Mouse (Mus musculus): ENCODE data around the gene Abl1.

DNA sequence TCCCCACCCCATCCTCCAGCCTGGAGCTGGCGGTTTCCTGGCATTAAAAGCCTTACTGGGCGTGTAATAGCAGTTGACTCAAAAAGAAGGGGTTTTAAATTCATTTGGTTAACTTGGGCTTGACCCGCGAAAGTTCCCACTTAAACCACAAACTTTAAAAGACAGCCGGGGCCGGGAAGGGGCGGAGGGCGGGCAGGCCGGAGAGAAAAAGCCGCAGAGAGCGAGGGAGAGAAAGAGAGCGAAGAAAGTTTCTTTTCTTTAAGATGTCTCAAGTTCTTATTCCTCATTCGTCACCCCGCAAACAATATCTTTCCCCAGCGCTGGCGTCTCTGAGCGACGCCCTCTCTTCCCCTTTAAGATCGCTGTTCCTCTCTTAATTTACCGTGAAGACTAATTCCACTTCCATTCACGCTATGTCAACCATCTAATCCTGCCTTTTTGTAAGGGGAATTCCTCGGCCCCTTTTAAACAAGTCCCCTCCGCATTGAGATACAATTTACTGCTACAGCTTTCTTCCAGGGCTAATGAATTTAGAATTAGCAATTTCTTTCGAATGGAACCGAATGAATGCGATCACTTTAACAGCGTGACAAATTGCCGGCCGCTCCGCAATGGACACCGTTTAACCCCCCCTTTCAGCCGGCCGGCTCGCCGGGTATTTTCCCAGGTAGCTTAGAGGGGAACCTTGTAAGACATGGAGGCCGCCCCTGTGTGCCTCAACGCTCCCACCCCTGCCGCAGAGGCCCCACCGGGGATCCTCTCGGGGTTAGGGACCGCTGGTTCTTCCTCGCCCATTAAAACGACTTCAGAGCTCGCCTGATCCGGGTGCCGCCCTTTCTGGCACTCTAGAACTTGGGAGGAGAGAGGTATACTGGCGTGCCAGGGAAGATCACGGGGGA lies 47.3 kb upstream of the Abl1 start:
- no peak for TF ChIP-seq CTCF (IDR thresholded peaks at IDR 0.05; ENCODE audit: low read depth, low read length)
- TF ChIP-seq POLR2A (IDR thresholded peaks at IDR 0.05; ENCODE audit: borderline replicate concordance, low read depth, low read length): no peak
